Mouse (Mus musculus): ENCODE results near the gene Csnk1g1.

DNA sequence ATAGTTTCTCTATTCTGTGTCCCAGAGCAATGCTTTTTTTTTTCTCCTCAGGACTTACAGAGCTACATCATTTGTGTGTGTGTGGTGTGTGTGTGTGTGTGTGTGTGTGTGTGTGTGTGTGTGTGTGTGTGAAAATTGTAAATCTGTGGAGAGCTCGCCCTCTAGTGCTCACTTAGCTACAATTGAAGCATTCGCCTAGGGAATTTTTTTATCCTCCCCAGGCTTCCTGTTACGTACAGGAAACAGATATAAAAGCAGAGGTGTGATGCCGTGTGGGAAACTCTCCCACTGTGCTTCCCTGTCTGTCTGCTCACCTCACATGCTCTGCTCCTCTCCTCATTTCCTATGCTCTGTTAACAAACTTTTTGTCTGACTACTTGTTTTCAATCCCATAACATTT lies 95.7 kb downstream of the Csnk1g1 start:
- TF ChIP-seq CTCF (IDR thresholded peaks at IDR 0.05; ENCODE audit: borderline replicate concordance, extremely low read depth, insufficient read depth, insufficient read length) (peak; percentile 34; the same call in 1 of the 2 replicates), POLR2A (IDR thresholded peaks at IDR 0.05; ENCODE audit: borderline replicate concordance, extremely low read depth, insufficient read depth, insufficient read length, poor library complexity, severe bottlenecking) (no peak)
